Mouse (Mus musculus): ENCODE results near the gene Slc11a1. TPM values are rescaled to one million over a fixed set of nuclear protein-coding genes. Genes with fewer than 3 reads are reported as not detected.

Slc11a1 gene
- polyA plus RNA-seq, 1 experiment = 16.9 TPM

DNA sequence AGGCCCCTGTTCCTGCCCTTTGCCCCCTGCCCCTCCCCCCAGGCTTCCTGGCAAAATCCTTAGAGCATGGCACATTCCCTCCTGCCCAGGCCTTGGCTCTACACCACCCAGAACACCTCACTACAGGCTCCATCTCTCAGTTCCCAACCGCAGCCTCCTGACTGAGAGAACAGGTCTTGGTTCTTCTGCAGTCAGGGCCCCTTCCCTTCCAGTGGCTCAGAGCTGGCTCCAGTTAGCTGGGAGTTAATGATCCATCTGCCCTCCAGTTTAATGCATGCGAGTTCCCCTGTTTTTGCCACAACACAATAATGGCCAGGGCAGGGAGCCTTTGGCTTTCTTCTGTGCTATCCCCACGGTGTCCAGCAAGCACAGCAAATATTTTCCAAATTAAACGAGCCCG, 31.8 kb upstream of the Slc11a1 start:
- 83% methylated on average over 5 of the region's 5 CpGs for WGBS
- no peak overlapping the region for H3K4me3 ChIP-seq (replicated peaks; ENCODE audit: control insufficient read depth, low read depth, low read length)
- TF ChIP-seq CTCF (IDR thresholded peaks at IDR 0.05; ENCODE audit: control insufficient read depth, insufficient read depth, low read length) (no peak), POLR2A (IDR thresholded peaks at IDR 0.05; ENCODE audit: borderline replicate concordance, control insufficient read depth, low read depth, low read length) (no peak)
- no peaks in the 10 kb centered on the region for H3K4me1 ChIP-seq (ENCODE audit: control insufficient read depth, insufficient read depth, low read length)
- H3K27ac ChIP-seq (ENCODE audit: control insufficient read depth, insufficient read depth, low read depth, low read length, poor library complexity) = no peak overlapping the region

GRCm38 (mm10) chr1:74344163-74344916, 30.7 kb upstream of the Slc11a1 start:
- TF ChIP-seq CTCF (IDR thresholded peaks at IDR 0.05; ENCODE audit: control insufficient read depth, insufficient read depth, low read length) = no peak
- TF ChIP-seq POLR2A (IDR thresholded peaks at IDR 0.05; ENCODE audit: borderline replicate concordance, control insufficient read depth, low read depth, low read length) = no peak

GRCm38 (mm10) chr1:74351185-74351769, 23.7 kb upstream of the Slc11a1 start:
- TF ChIP-seq CTCF (IDR thresholded peaks at IDR 0.05; ENCODE audit: control insufficient read depth, insufficient read depth, low read length) = no peak
- no peak for TF ChIP-seq POLR2A (IDR thresholded peaks at IDR 0.05; ENCODE audit: borderline replicate concordance, control insufficient read depth, low read depth, low read length)
- H3K4me1 ChIP-seq (ENCODE audit: control insufficient read depth, insufficient read depth, low read length) = no peaks in the 10 kb centered on the region
- no peak overlapping the region for H3K4me3 ChIP-seq (replicated peaks; ENCODE audit: control insufficient read depth, low read depth, low read length)
- WGBS = 79% methylated on average over 13 of the region's 13 CpGs
- no peak overlapping the region for H3K27ac ChIP-seq (ENCODE audit: control insufficient read depth, insufficient read depth, low read depth, low read length, poor library complexity)

More at GRCm38 (mm10) chr1:74344163-74344916, 30.7 kb upstream of the Slc11a1 start:
- WGBS = 63% methylated on average over 11 of the region's 11 CpGs
- no peak overlapping the region for H3K4me3 ChIP-seq (replicated peaks; ENCODE audit: control insufficient read depth, low read depth, low read length)
- H3K4me1 ChIP-seq (ENCODE audit: control insufficient read depth, insufficient read depth, low read length) = no peaks in the 10 kb centered on the region
- H3K27ac ChIP-seq (ENCODE audit: control insufficient read depth, insufficient read depth, low read depth, low read length, poor library complexity) = no peak overlapping the region

DNA sequence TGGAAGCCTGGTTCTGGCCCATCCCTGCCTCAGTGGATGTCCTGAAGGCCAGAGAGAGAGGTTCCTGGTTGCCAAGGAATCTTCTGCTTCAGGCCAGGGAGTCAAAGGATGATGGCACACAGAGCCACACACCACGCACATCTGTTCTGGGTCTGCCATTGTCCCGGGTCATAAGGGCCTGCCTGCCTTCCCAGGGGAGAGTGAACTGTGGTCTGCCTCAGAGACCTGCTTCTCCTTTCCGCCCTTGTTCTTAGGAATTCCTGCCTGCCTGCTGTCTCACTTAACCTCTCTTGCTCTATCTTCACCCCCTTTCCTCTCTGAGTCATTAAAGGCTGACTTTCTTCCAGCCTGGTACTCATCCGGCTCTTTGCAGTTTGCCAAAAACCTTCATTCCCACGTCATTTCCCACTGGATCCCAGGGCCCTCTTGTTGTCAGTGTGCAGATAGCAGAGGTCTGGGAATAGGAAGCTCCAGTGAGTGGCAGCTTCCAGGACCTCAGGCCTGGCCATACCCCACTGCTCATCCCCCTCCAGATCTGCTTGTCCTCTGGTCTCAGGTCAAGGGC, 22.4 kb upstream of the Slc11a1 start:
- WGBS = 71% methylated on average over 5 of the region's 5 CpGs
- H3K4me1 ChIP-seq (ENCODE audit: control insufficient read depth, insufficient read depth, low read length) = no peaks in the 10 kb centered on the region
- H3K4me3 ChIP-seq (replicated peaks; ENCODE audit: control insufficient read depth, low read depth, low read length) = no peak overlapping the region
- TF ChIP-seq POLR2A (IDR thresholded peaks at IDR 0.05; ENCODE audit: borderline replicate concordance, control insufficient read depth, low read depth, low read length) = no peak
- no peak for TF ChIP-seq CTCF (IDR thresholded peaks at IDR 0.05; ENCODE audit: control insufficient read depth, insufficient read depth, low read length)
- H3K27ac ChIP-seq (ENCODE audit: control insufficient read depth, insufficient read depth, low read depth, low read length, poor library complexity) = no peak overlapping the region

DNA sequence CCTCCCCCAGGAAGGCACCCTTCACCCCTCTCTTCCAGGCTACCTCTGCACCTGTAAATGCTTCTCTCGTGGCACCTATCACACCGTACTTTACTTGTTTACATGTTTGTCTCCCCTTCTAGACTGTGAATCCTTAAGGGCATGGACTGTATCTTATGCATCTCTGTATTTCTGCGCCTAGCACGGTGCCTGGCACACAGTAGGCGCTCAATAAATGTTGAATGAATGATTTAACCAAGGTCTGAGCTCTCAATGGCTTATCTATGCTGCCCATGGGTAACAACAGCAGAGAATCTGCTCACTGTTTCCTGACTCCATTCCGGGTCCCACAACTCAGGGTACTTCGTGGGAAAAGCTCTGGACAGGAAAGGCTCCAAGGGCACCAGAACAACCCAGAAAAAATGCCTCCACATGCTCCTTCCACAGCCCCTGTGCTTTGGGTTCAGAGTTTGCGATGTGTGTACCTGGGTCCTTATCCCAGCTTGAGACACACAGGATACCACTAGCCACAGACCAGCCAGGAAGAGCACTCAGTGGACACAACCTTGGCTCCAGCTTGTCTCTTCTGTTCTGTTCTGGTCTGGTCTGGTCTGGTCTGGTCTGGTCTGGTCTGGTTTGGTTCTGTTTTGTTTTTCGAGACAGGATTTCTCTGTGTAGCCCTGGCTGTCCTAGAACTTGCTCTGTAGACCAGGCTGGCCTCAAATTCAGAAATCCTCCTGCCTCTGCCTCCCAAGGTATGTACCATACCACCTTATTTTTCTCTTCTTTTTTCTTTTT, 21.4 kb upstream of the Slc11a1 start:
- 81% methylated on average over 9 of the region's 9 CpGs for WGBS

DNA sequence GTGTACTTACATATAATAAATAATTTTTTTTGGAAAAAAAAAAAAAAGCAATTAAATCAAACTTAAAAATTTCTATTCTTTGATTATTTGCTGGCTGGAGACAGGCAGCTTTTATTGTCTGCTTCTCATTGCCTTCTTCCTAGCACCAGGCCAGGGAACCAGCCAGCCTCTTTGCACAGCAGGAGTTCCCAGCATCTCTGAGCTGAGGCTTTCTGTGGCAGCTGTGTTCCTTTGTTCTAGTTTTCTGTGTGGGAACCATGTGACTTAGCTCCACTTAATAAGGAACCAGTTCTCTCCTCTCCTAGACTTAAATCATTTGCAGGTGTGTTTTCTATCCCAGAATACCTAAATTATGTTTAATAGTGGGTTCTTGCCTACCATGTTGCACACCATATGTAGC, 17.5 kb upstream of the Slc11a1 start:
- H3K4me1 ChIP-seq (ENCODE audit: control insufficient read depth, insufficient read depth, low read length) = no peaks in the 10 kb centered on the region
- no peak overlapping the region for H3K4me3 ChIP-seq (replicated peaks; ENCODE audit: control insufficient read depth, low read depth, low read length)
- TF ChIP-seq POLR2A (IDR thresholded peaks at IDR 0.05; ENCODE audit: borderline replicate concordance, control insufficient read depth, low read depth, low read length) (no peak), CTCF (IDR thresholded peaks at IDR 0.05; ENCODE audit: control insufficient read depth, insufficient read depth, low read length) (no peak)
- no peak overlapping the region for H3K27ac ChIP-seq (ENCODE audit: control insufficient read depth, insufficient read depth, low read depth, low read length, poor library complexity)

More for the DNA sequence above, 21.4 kb upstream of the Slc11a1 start:
- Histone ChIP-seq H3K4me1 (ENCODE audit: control insufficient read depth, insufficient read depth, low read length) (no peaks in the 10 kb centered on the region), H3K4me3 (replicated peaks; ENCODE audit: control insufficient read depth, low read depth, low read length) (no peak overlapping the region), H3K27ac (ENCODE audit: control insufficient read depth, insufficient read depth, low read depth, low read length, poor library complexity) (no peak overlapping the region)
- TF ChIP-seq CTCF (IDR thresholded peaks at IDR 0.05; ENCODE audit: control insufficient read depth, insufficient read depth, low read length) = no peak
- no peak for TF ChIP-seq POLR2A (IDR thresholded peaks at IDR 0.05; ENCODE audit: borderline replicate concordance, control insufficient read depth, low read depth, low read length)

GRCm38 (mm10) chr1:74359952-74360517, 15.0 kb upstream of the Slc11a1 start:
- H3K27ac ChIP-seq (ENCODE audit: control insufficient read depth, insufficient read depth, low read depth, low read length, poor library complexity) = no peak overlapping the region
- no peak overlapping the region for H3K4me3 ChIP-seq (replicated peaks; ENCODE audit: control insufficient read depth, low read depth, low read length)
- H3K4me1 ChIP-seq (ENCODE audit: control insufficient read depth, insufficient read depth, low read length) = peaks cover 5% of the 10 kb centered on the region
- 62% methylated on average over 5 of the region's 5 CpGs for WGBS
- TF ChIP-seq POLR2A (IDR thresholded peaks at IDR 0.05; ENCODE audit: borderline replicate concordance, control insufficient read depth, low read depth, low read length) = no peak
- TF ChIP-seq CTCF (IDR thresholded peaks at IDR 0.05; ENCODE audit: control insufficient read depth, insufficient read depth, low read length) = no peak

Measured in bone marrow, adult 2 months (tissue).